Mouse (Mus musculus): ENCODE measurements at regions not wholly inside any gene's neighbourhood (a gene's known extent, or its start where the extent isn't known, plus 50 kb on each side); places are given as distances from the start of the nearest gene placed in this dataset.

DNA sequence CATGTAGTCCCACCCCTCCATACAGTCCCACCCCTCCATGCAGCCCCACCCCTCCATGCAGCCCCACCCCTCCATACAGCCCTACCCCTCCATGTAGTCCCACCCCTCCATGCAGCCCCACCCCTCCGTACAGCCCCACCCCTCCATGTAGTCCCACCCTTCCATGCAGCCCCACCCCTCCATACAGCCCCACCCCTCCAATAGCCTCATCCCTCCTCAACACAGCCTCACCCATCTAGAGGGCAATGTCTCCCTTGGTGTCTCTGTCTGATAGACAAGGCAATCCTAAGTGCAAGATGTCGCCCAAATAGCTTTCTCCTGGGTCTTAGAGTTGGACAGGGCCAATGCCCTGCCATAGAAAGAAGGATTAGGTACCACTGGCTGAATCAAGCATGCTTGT, 77.8 kb downstream of the Zfp706 start:
- WGBS = 91% methylated on average over 2 of the region's 2 CpGs
- no peak overlapping the region for H3K27ac ChIP-seq (ENCODE audit: insufficient read depth, low read length)
- no peak for TF ChIP-seq POLR2A (IDR thresholded peaks at IDR 0.05; ENCODE audit: borderline replicate concordance, insufficient read depth, low read length)
- no peak for TF ChIP-seq CTCF (IDR thresholded peaks at IDR 0.05; ENCODE audit: borderline replicate concordance, insufficient read depth, low read depth, low read length)

DNA sequence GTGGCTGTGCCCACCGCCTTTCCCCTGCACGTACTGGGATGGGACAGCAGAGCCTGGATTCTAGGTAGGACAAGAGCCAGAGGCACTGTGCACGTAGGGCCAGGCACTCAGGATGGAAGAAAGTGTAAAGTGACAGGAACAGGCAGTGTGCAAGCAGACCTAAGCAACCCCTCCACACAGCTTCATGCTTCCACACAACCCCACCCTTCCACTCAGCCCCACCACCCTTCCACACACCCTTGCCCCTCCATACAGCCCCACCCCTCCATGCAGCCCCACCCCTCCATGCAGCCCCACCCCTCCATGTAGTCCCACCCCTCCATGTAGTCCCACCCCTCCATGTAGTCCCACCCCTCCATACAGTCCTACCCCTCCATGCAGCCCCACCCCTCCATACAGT, 78.5 kb downstream of the Zfp706 start:
- WGBS = 93% methylated on average over 3 of the region's 3 CpGs
- peaks cover 3% of the 10 kb centered on the region; the same call in 1 of the 2 replicates for H3K4me1 ChIP-seq (ENCODE audit: control insufficient read depth, insufficient read depth, low read length)
- DNase-seq = no peak
- no peak overlapping the region for H3K27ac ChIP-seq (ENCODE audit: insufficient read depth, low read length)
- TF ChIP-seq CTCF (IDR thresholded peaks at IDR 0.05; ENCODE audit: borderline replicate concordance, insufficient read depth, low read depth, low read length) (no peak), POLR2A (IDR thresholded peaks at IDR 0.05; ENCODE audit: borderline replicate concordance, insufficient read depth, low read length) (no peak)
- H3K4me3 ChIP-seq (replicated peaks; ENCODE audit: insufficient read depth, low read depth, low read length) = no peak overlapping the region
- H3K27me3 ChIP-seq (ENCODE audit: control insufficient read depth, insufficient read depth, low read length) = no peaks in the 10 kb centered on the region

More for the DNA sequence above, 77.8 kb downstream of the Zfp706 start:
- Histone ChIP-seq H3K27me3 (ENCODE audit: control insufficient read depth, insufficient read depth, low read length) (no peaks in the 10 kb centered on the region), H3K4me3 (replicated peaks; ENCODE audit: insufficient read depth, low read depth, low read length) (no peak overlapping the region), H3K4me1 (ENCODE audit: control insufficient read depth, insufficient read depth, low read length) (no peaks in the 10 kb centered on the region)
- no peak for DNase-seq

DNA sequence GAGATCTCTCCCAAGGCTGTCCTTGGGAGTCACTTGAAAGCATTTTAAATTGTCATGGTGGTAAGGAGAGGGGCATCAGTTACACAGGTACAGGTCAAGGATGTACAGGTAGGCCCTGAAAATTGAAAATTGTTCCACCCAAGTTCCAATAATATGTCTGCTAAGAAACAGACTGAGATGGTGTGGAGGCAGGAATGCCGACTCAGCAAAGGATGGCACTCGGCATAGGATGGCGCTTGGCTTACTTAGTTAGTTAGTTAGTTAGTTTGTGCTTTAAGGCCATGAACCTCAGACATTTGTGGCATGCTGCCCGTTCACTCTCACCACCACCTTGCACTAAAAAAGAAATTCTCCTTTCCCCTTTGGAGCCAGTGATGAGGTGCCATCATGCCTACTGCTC, 78.9 kb downstream of the Zfp706 start:
- H3K27me3 ChIP-seq (ENCODE audit: control insufficient read depth, insufficient read depth, low read length) = no peaks in the 10 kb centered on the region
- peaks cover 4% of the 10 kb centered on the region; the same call in 1 of the 2 replicates for H3K4me1 ChIP-seq (ENCODE audit: control insufficient read depth, insufficient read depth, low read length)
- WGBS = 90% methylated on average over 4 of the region's 4 CpGs
- no peak overlapping the region for H3K4me3 ChIP-seq (replicated peaks; ENCODE audit: insufficient read depth, low read depth, low read length)
- TF ChIP-seq CTCF (IDR thresholded peaks at IDR 0.05; ENCODE audit: borderline replicate concordance, insufficient read depth, low read depth, low read length) (no peak), POLR2A (IDR thresholded peaks at IDR 0.05; ENCODE audit: borderline replicate concordance, insufficient read depth, low read length) (no peak)
- no peak overlapping the region for H3K27ac ChIP-seq (ENCODE audit: insufficient read depth, low read length)
- DNase-seq = no peak

DNA sequence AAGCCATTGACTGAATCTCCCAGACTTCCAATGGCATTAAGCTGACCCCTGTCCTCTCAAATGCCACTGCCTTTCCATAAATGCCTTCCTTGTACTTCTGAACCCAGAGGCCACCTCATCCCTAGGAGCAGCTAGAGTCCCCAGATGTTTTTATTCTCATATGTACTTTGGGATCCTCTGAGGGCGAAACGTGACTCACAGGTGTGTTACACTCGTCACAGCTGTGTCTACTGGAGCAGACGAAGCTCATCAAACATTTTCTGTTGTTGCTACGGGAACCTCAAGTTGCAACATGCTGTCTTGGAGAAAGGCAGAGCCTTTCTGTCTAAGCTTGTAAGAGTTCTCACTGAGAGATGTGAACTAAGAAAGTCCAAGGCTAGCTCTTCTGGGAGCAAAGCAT, 80.1 kb downstream of the Zfp706 start:
- Histone ChIP-seq H3K4me3 (replicated peaks; ENCODE audit: insufficient read depth, low read depth, low read length) (no peak overlapping the region), H3K27ac (ENCODE audit: insufficient read depth, low read length) (no peak overlapping the region), H3K27me3 (ENCODE audit: control insufficient read depth, insufficient read depth, low read length) (no peaks in the 10 kb centered on the region), H3K4me1 (ENCODE audit: control insufficient read depth, insufficient read depth, low read length) (peaks cover 4% of the 10 kb centered on the region; the same call in 1 of the 2 replicates)
- TF ChIP-seq POLR2A (IDR thresholded peaks at IDR 0.05; ENCODE audit: borderline replicate concordance, insufficient read depth, low read length) (no peak), CTCF (IDR thresholded peaks at IDR 0.05; ENCODE audit: borderline replicate concordance, insufficient read depth, low read depth, low read length) (no peak)
- no peak for DNase-seq
- WGBS = 85% methylated on average over 5 of the region's 5 CpGs

DNA sequence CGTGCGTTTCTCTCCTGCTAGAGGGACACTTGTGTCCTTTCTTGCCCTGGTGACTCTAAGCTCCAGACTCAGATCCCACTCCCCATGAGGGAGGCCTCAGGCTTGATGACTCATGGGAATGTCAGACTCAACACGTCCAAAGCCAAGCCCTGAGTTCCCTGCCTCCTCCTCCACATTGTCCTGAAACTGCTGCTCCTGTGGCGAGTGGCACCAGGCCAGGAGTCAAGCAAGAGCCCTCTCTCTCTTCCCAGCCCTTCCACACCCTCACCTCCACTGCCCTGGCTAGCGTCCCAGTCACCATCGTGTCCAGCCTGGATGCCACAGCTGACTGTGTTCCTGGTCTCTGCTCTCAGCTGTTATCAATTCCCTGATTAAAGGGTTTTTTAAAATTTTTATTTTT, 83.4 kb downstream of the Zfp706 start:
- no peak overlapping the region for H3K4me3 ChIP-seq (replicated peaks; ENCODE audit: insufficient read depth, low read depth, low read length)
- 20% methylated on average over 6 of the region's 6 CpGs for WGBS
- H3K27ac ChIP-seq (ENCODE audit: insufficient read depth, low read length) = no peak overlapping the region

DNA sequence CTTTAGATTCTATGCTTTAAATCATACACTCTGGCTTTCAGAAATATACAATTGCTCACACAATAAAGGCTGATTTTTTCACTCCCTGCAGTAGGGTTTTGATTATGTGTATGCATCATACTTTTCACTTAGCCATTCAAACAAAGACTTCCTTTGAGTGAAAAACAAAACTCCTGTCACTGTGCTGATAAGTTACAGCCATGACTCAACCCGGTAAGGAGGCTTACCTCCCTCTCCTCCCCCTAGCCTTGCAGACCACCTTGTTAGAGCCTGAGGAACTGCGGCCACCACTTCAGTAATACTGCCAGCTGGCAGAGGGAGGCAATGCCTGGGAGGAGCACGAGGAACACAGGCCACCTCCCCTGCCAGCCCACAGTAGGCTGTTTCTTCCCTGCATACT, 86.2 kb downstream of the Zfp706 start:
- Histone ChIP-seq H3K27ac (ENCODE audit: insufficient read depth, low read length) (no peak overlapping the region), H3K4me3 (replicated peaks; ENCODE audit: insufficient read depth, low read depth, low read length) (no peak overlapping the region), H3K4me1 (ENCODE audit: control insufficient read depth, insufficient read depth, low read length) (peaks cover 7% of the 10 kb centered on the region), H3K27me3 (ENCODE audit: control insufficient read depth, insufficient read depth, low read length) (no peaks in the 10 kb centered on the region)
- no peak for TF ChIP-seq POLR2A (IDR thresholded peaks at IDR 0.05; ENCODE audit: borderline replicate concordance, insufficient read depth, low read length)
- no peak for TF ChIP-seq CTCF (IDR thresholded peaks at IDR 0.05; ENCODE audit: borderline replicate concordance, insufficient read depth, low read depth, low read length)
- DNase-seq = no peak
- 36% methylated on average over 3 of the region's 3 CpGs for WGBS

More for the DNA sequence above, 83.4 kb downstream of the Zfp706 start:
- Histone ChIP-seq H3K4me1 (ENCODE audit: control insufficient read depth, insufficient read depth, low read length) (peaks cover 7% of the 10 kb centered on the region), H3K27me3 (ENCODE audit: control insufficient read depth, insufficient read depth, low read length) (no peaks in the 10 kb centered on the region)
- no peak for TF ChIP-seq CTCF (IDR thresholded peaks at IDR 0.05; ENCODE audit: borderline replicate concordance, insufficient read depth, low read depth, low read length)
- no peak for TF ChIP-seq POLR2A (IDR thresholded peaks at IDR 0.05; ENCODE audit: borderline replicate concordance, insufficient read depth, low read length)
- peak; percentile 78 to 84 for DNase-seq

DNA sequence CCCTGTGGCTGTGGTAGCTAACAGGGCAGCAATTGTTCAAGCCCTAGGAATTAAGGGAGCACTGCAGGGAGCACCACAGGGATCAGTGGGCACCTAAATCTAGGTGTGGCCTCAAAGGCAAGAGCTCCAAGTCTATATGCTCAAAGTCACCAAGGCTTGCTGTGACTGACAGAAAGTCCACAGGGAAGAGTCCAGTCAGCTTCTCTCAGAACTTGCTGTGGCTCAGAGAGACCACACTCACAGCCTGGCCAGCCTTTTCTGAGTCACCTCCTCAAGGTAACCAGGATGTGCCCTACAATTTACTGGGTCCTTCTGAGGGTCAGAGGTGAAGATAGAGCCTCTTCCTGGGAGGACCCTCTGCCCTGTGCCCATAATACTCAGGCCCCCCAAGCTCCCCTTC, 86.7 kb downstream of the Zfp706 start:
- TF ChIP-seq POLR2A (IDR thresholded peaks at IDR 0.05; ENCODE audit: borderline replicate concordance, insufficient read depth, low read length) (no peak), CTCF (IDR thresholded peaks at IDR 0.05; ENCODE audit: borderline replicate concordance, insufficient read depth, low read depth, low read length) (no peak)
- H3K27me3 ChIP-seq (ENCODE audit: control insufficient read depth, insufficient read depth, low read length) = no peaks in the 10 kb centered on the region
- H3K27ac ChIP-seq (ENCODE audit: insufficient read depth, low read length) = no peak overlapping the region
- H3K4me1 ChIP-seq (ENCODE audit: control insufficient read depth, insufficient read depth, low read length) = peaks cover 7% of the 10 kb centered on the region
- no peak overlapping the region for H3K4me3 ChIP-seq (replicated peaks; ENCODE audit: insufficient read depth, low read depth, low read length)
- no peak for DNase-seq

DNA sequence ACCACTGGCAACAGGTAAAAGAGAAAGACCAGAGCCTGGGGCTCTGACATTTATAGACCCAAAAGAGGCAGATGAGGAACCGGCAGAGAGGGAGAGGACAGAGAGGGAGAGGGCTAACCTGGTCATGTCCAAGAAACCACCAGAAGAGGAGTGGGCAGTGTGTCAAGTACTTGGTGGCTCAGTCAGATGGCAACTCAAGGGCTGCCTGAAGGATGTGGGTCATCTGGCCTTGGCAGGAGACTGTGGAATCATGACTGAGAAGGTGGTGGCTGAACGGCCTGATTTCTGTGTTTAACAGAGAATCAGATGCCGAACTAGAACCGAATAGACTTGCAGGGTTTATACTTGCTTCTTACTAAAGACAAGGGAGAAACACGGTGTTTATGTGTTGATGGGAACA, 87.9 kb downstream of the Zfp706 start:
- H3K27me3 ChIP-seq (ENCODE audit: control insufficient read depth, insufficient read depth, low read length) = no peaks in the 10 kb centered on the region
- peaks cover 7% of the 10 kb centered on the region for H3K4me1 ChIP-seq (ENCODE audit: control insufficient read depth, insufficient read depth, low read length)
- no peak overlapping the region for H3K4me3 ChIP-seq (replicated peaks; ENCODE audit: insufficient read depth, low read depth, low read length)
- WGBS = 40% methylated on average over 5 of the region's 5 CpGs
- TF ChIP-seq CTCF (IDR thresholded peaks at IDR 0.05; ENCODE audit: borderline replicate concordance, insufficient read depth, low read depth, low read length) = no peak
- no peak overlapping the region for H3K27ac ChIP-seq (ENCODE audit: insufficient read depth, low read length)
- DNase-seq = peak; percentile 42 to 60
